Mouse (Mus musculus) erythroblast, embryonic 14.5 days (primary cell): Measurements from ENCODE around the gene Msi2. TPM values are rescaled to one million over a fixed set of nuclear protein-coding genes. Genes with fewer than 3 reads are reported as not detected.

ENCODE experiments used
- H3K27me3 ChIP-seq: 2 replicates; pipeline ENCODE4 v1.6.1; 2012; ENCODE audit warnings: inconsistent platforms; ENCODE audit not compliant: control insufficient read depth
- H3K36me3 ChIP-seq: 2 replicates; pipeline ENCODE4 v1.6.1; 2012; ENCODE audit warnings: mild to moderate bottlenecking, inconsistent platforms; ENCODE audit not compliant: control insufficient read depth
- H3K4me1 ChIP-seq: 2 replicates; pipeline ENCODE4 v1.6.1; 2012; ENCODE audit warnings: inconsistent platforms; ENCODE audit not compliant: control insufficient read depth
- H3K4me3 ChIP-seq: replicated peaks from 2 replicates; pipeline ENCODE3; 2012; ENCODE audit warnings: moderate library complexity, mild to moderate bottlenecking, inconsistent platforms
- H3K9me3 ChIP-seq: 2 replicates; pipeline ENCODE4 v1.6.1; 2012; ENCODE audit warnings: low read length, inconsistent platforms, mixed read lengths; ENCODE audit not compliant: control insufficient read depth
- GATA1 ChIP-seq: IDR thresholded peaks from 2 replicates; pipeline ENCODE4 v1.6.1; 2012; ENCODE audit warnings: low read length, inconsistent platforms, mixed read lengths
- TAL1 ChIP-seq: IDR thresholded peaks from 3 replicates; pipeline ENCODE4 v1.6.1; 2012; ENCODE audit warnings: low read length, inconsistent platforms, mixed read lengths
- polyA plus RNA-seq: library from polyadenylated mRNA; stranded (reverse); fragments of >175 nt; gene quantifications from 2 replicates; pipeline ENCODE4 v1.2.3, GENCODE M21; 2012

The Msi2 gene
- polyA plus RNA-seq, 1 experiment: 0.45 TPM

GRCm38 (mm10) chr11:88382449-88382848, 335.9 kb downstream of the Msi2 start:
- H3K4me3 ChIP-seq: no peak overlapping the region
- no peaks in the 10 kb centered on the region for H3K9me3 ChIP-seq
- no peaks in the 10 kb centered on the region for H3K27me3 ChIP-seq
- peaks cover 4% of the 10 kb centered on the region; the same call in 1 of the 2 replicates for H3K36me3 ChIP-seq
- H3K4me1 ChIP-seq: no peaks in the 10 kb centered on the region
- TF ChIP-seq TAL1 (no peak), GATA1 (no peak)

- H3K27me3 ChIP-seq: no peaks in the 10 kb centered on the region
- TF ChIP-seq GATA1: no peak
- TF ChIP-seq TAL1: no peak
- H3K36me3 ChIP-seq: peaks cover 4% of the 10 kb centered on the region; the same call in 1 of the 2 replicates
Observed at GRCm38 (mm10) chr11:88381145-88381909, 337.0 kb downstream of the Msi2 start.

GRCm38 (mm10) chr11:88379635-88380034, 338.7 kb downstream of the Msi2 start:
- no peaks in the 10 kb centered on the region for H3K4me1 ChIP-seq
- TF ChIP-seq TAL1: no peak
- no peak for TF ChIP-seq GATA1
- H3K27me3 ChIP-seq: no peaks in the 10 kb centered on the region
- no peak overlapping the region for H3K4me3 ChIP-seq
- no peaks in the 10 kb centered on the region for H3K9me3 ChIP-seq
- H3K36me3 ChIP-seq: peaks cover 4% of the 10 kb centered on the region; the same call in 1 of the 2 replicates

More at GRCm38 (mm10) chr11:88381145-88381909, 337.0 kb downstream of the Msi2 start:
- Histone ChIP-seq H3K9me3 (no peaks in the 10 kb centered on the region), H3K4me1 (no peaks in the 10 kb centered on the region), H3K4me3 (no peak overlapping the region)

- TF ChIP-seq TAL1 (no peak), GATA1 (no peak)
- H3K9me3 ChIP-seq: no peaks in the 10 kb centered on the region
- no peaks in the 10 kb centered on the region for H3K4me1 ChIP-seq
- no peak overlapping the region for H3K4me3 ChIP-seq
- H3K36me3 ChIP-seq: peaks cover 4% of the 10 kb centered on the region; the same call in 1 of the 2 replicates
- no peaks in the 10 kb centered on the region for H3K27me3 ChIP-seq
Observed at GRCm38 (mm10) chr11:88378686-88379339, 339.5 kb downstream of the Msi2 start.

- no peak for TF ChIP-seq TAL1
- no peak for TF ChIP-seq GATA1
- Histone ChIP-seq H3K4me1 (peaks cover 2% of the 10 kb centered on the region; the same call in 1 of the 2 replicates), H3K27me3 (no peaks in the 10 kb centered on the region), H3K36me3 (no peaks in the 10 kb centered on the region; the same call in 1 of the 2 replicates), H3K4me3 (no peak overlapping the region), H3K9me3 (no peaks in the 10 kb centered on the region)
Observed at GRCm38 (mm10) chr11:88372589-88372988, 345.7 kb downstream of the Msi2 start.

- no peaks in the 10 kb centered on the region for H3K27me3 ChIP-seq
- H3K9me3 ChIP-seq: no peaks in the 10 kb centered on the region
- peaks cover 5% of the 10 kb centered on the region; the same call in 1 of the 2 replicates for H3K4me1 ChIP-seq
- H3K36me3 ChIP-seq: no peaks in the 10 kb centered on the region; the same call in 1 of the 2 replicates
- no peak overlapping the region for H3K4me3 ChIP-seq
- no peak for TF ChIP-seq TAL1
- TF ChIP-seq GATA1: no peak
Observed at GRCm38 (mm10) chr11:88369898-88370297, 348.4 kb downstream of the Msi2 start.

GRCm38 (mm10) chr11:88367501-88367900, 350.8 kb downstream of the Msi2 start:
- no peak for TF ChIP-seq TAL1
- TF ChIP-seq GATA1: no peak
- H3K27me3 ChIP-seq: no peaks in the 10 kb centered on the region
- no peaks in the 10 kb centered on the region; the same call in 1 of the 2 replicates for H3K36me3 ChIP-seq
- H3K4me3 ChIP-seq: no peak overlapping the region
- peaks cover 7% of the 10 kb centered on the region; the same call in 1 of the 2 replicates for H3K4me1 ChIP-seq
- H3K9me3 ChIP-seq: no peaks in the 10 kb centered on the region

GRCm38 (mm10) chr11:88365914-88366540, 352.3 kb downstream of the Msi2 start:
- Histone ChIP-seq H3K4me3 (no peak overlapping the region), H3K36me3 (no peaks in the 10 kb centered on the region; the same call in 1 of the 2 replicates)
- TF ChIP-seq GATA1 (no peak), TAL1 (no peak)

GRCm38 (mm10) chr11:88364231-88364630, 354.1 kb downstream of the Msi2 start:
- Histone ChIP-seq H3K4me3 (no peak overlapping the region), H3K4me1 (peaks cover 9% of the 10 kb centered on the region; the same call in 1 of the 2 replicates), H3K27me3 (no peaks in the 10 kb centered on the region), H3K9me3 (no peaks in the 10 kb centered on the region), H3K36me3 (no peaks in the 10 kb centered on the region; the same call in 1 of the 2 replicates)
- no peak for TF ChIP-seq TAL1
- no peak for TF ChIP-seq GATA1

More at GRCm38 (mm10) chr11:88365914-88366540, 352.3 kb downstream of the Msi2 start:
- peaks cover 7% of the 10 kb centered on the region; the same call in 1 of the 2 replicates for H3K4me1 ChIP-seq
- H3K27me3 ChIP-seq: no peaks in the 10 kb centered on the region
- no peaks in the 10 kb centered on the region for H3K9me3 ChIP-seq
